Mouse (Mus musculus) neural tube, embryonic 15.5 days (tissue): ENCODE data around the gene Slitrk6. TPM values are rescaled to one million over a fixed set of nuclear protein-coding genes. Genes with fewer than 3 reads are reported as not detected.

Experiments used
- ATAC-seq: fragments of 200-750 bp; cut with Nextera tagmentation; 2 replicates; pipeline ENCODE4 v1.8.0; 2017; ENCODE audit warnings: mild to moderate bottlenecking, moderate TSS enrichment, moderate library complexity; ENCODE audit not compliant: low FRiP score
- H3K27ac ChIP-seq: fragments of 300-500 bp; sonication (generic); replicated peaks from 2 replicates; pipeline ENCODE4 v1.5.1; 2015; ENCODE audit warnings: mild to moderate bottlenecking, inconsistent platforms
- H3K27me3 ChIP-seq: fragments of 300-500 bp; sonication (generic); replicated peaks from 2 replicates; pipeline ENCODE4 v1.6.1; 2015; ENCODE audit warnings: inconsistent platforms
- H3K36me3 ChIP-seq: fragments of 300-500 bp; sonication (generic); 2 replicates; pipeline ENCODE4 v1.6.1; 2015; ENCODE audit warnings: inconsistent platforms
- H3K4me1 ChIP-seq: fragments of 300-500 bp; sonication (generic); 2 replicates; pipeline ENCODE4 v1.6.1; 2015; ENCODE audit warnings: inconsistent platforms
- H3K4me2 ChIP-seq: fragments of 300-500 bp; sonication (generic); 2 replicates; pipeline ENCODE4 v1.6.1; 2015; ENCODE audit warnings: inconsistent platforms, mild to moderate bottlenecking, moderate library complexity
- H3K4me3 ChIP-seq: fragments of 300-500 bp; sonication (generic); replicated peaks from 2 replicates; pipeline ENCODE4 v1.5.1; 2015; ENCODE audit warnings: mild to moderate bottlenecking, inconsistent platforms
- H3K9ac ChIP-seq: fragments of 300-500 bp; sonication (generic); replicated peaks from 2 replicates; pipeline ENCODE4 v1.6.1; 2015; ENCODE audit warnings: mild to moderate bottlenecking, inconsistent platforms
- H3K9me3 ChIP-seq: fragments of 300-500 bp; sonication (generic); replicated peaks from 2 replicates; pipeline ENCODE4 v1.6.1; 2016; ENCODE audit warnings: inconsistent platforms
- WGBS: fragments of 180-500 bp; shearing (Covaris S2); methylation state at CpG from one replicate; pipeline ENCODE4 v1.1.7; 2015; ENCODE audit warnings: mixed read lengths; 5-methylcytosine and 5-hydroxymethylcytosine counted together
- polyA plus RNA-seq: library from polyadenylated mRNA; unstranded; fragments of >200 nt; fragmentation: Nextera tagmentation; extraction: Ambion mirVana; gene quantifications from 2 replicates; pipeline ENCODE4 v1.2.1, GENCODE M21; 2015

Slitrk6 gene
- polyA plus RNA-seq: 2.5 and 5.3 TPM in 2 replicates

GRCm38 (mm10) chr14:110754484-110755307 lies at the start of gene Slitrk6:
Gene Slitrk6 (minus strand): TSS chr14:110755149.
- ATAC-seq: peak; percentile 87
- no peaks in the 10 kb centered on the region for H3K9me3 ChIP-seq
- no peaks in the 10 kb centered on the region for H3K27me3 ChIP-seq
- H3K27ac ChIP-seq: no peak within 1 kb of the TSS
- no peaks in the 10 kb centered on the region for H3K36me3 ChIP-seq
- no peak within 1 kb of the TSS for H3K9ac ChIP-seq
- H3K4me2 ChIP-seq: peak within 1 kb of the TSS; percentile 53
- H3K4me3 ChIP-seq: peak within 1 kb of the TSS; percentile 31
- WGBS: 36% methylated on average over 11 of the region's 11 CpGs
- H3K4me1 ChIP-seq: 0 out of 2 replicates have a peak, but pooled peaks cover 3% of the 10 kb centered on the region

- H3K36me3 ChIP-seq: no peaks in the 10 kb centered on the region
- no peaks in the 10 kb centered on the region for H3K4me1 ChIP-seq
- H3K4me2 ChIP-seq: no peak overlapping the region
- H3K9ac ChIP-seq: no peak overlapping the region
- no peak overlapping the region for H3K4me3 ChIP-seq
- no peaks in the 10 kb centered on the region for H3K27me3 ChIP-seq
- no peak overlapping the region for H3K27ac ChIP-seq
- ATAC-seq: no peak
- no peaks in the 10 kb centered on the region for H3K9me3 ChIP-seq
Measured at GRCm38 (mm10) chr14:110777546-110777945, 22.6 kb upstream of the Slitrk6 start.

- WGBS: 85% methylated on average over 1 of the region's 1 CpGs
- Histone ChIP-seq H3K4me2 (no peak overlapping the region), H3K27ac (no peak overlapping the region), H3K4me3 (no peak overlapping the region), H3K4me1 (no peaks in the 10 kb centered on the region), H3K9ac (no peak overlapping the region), H3K36me3 (no peaks in the 10 kb centered on the region), H3K9me3 (no peaks in the 10 kb centered on the region), H3K27me3 (no peaks in the 10 kb centered on the region)
- no peak for ATAC-seq
Measured at GRCm38 (mm10) chr14:110770694-110771093, 15.7 kb upstream of the Slitrk6 start.

- no peaks in the 10 kb centered on the region for H3K4me1 ChIP-seq
- no peak overlapping the region for H3K4me2 ChIP-seq
- WGBS: 23% methylated on average over 7 of the region's 7 CpGs
- H3K36me3 ChIP-seq: no peaks in the 10 kb centered on the region
- no peak overlapping the region for H3K27ac ChIP-seq
- no peak for ATAC-seq
- no peaks in the 10 kb centered on the region for H3K9me3 ChIP-seq
- H3K27me3 ChIP-seq: no peaks in the 10 kb centered on the region
- H3K4me3 ChIP-seq: no peak overlapping the region
- no peak overlapping the region for H3K9ac ChIP-seq
Measured at GRCm38 (mm10) chr14:110762588-110763220, 7.8 kb upstream of the Slitrk6 start.

- Histone ChIP-seq H3K4me2 (no peak overlapping the region), H3K9me3 (no peaks in the 10 kb centered on the region), H3K27me3 (no peaks in the 10 kb centered on the region), H3K4me1 (no peaks in the 10 kb centered on the region), H3K27ac (no peak overlapping the region), H3K4me3 (no peak overlapping the region), H3K36me3 (no peaks in the 10 kb centered on the region), H3K9ac (no peak overlapping the region)
- no peak for ATAC-seq
- WGBS: 55% methylated on average over 1 of the region's 1 CpGs
Measured at GRCm38 (mm10) chr14:110760909-110761308, 6.0 kb upstream of the Slitrk6 start.

- WGBS: 38% methylated on average over 4 of the region's 4 CpGs
- ATAC-seq: peak; percentile 14; the same call in 1 of the 2 replicates
- no peaks in the 10 kb centered on the region for H3K27me3 ChIP-seq
- no peak overlapping the region for H3K9ac ChIP-seq
- peak overlapping the region; percentile 53 for H3K4me2 ChIP-seq
- H3K4me1 ChIP-seq: 0 out of 2 replicates have a peak, but pooled peaks cover 3% of the 10 kb centered on the region
- peak overlapping the region; percentile 31 for H3K4me3 ChIP-seq
- H3K36me3 ChIP-seq: no peaks in the 10 kb centered on the region
- no peak overlapping the region for H3K27ac ChIP-seq
- no peaks in the 10 kb centered on the region for H3K9me3 ChIP-seq
Measured at GRCm38 (mm10) chr14:110755308-110755650, 330 bp upstream of the Slitrk6 start.

GRCm38 (mm10) chr14:110739861-110740260 lies 15.1 kb downstream of the Slitrk6 start:
- no peak for ATAC-seq
- WGBS: 13% methylated on average over 7 of the region's 7 CpGs
- H3K4me1 ChIP-seq: no peaks in the 10 kb centered on the region

GRCm38 (mm10) chr14:110739368-110739767 lies 15.6 kb downstream of the Slitrk6 start:
- Histone ChIP-seq H3K9ac (no peak overlapping the region), H3K9me3 (no peaks in the 10 kb centered on the region), H3K27ac (no peak overlapping the region), H3K27me3 (no peaks in the 10 kb centered on the region), H3K4me1 (no peaks in the 10 kb centered on the region), H3K36me3 (no peaks in the 10 kb centered on the region), H3K4me3 (no peak overlapping the region), H3K4me2 (no peak overlapping the region)
- ATAC-seq: no peak
- WGBS: 46% methylated on average over 1 of the region's 1 CpGs

More at GRCm38 (mm10) chr14:110739861-110740260, 15.1 kb downstream of the Slitrk6 start:
- H3K36me3 ChIP-seq: no peaks in the 10 kb centered on the region
- no peaks in the 10 kb centered on the region for H3K9me3 ChIP-seq
- H3K27ac ChIP-seq: no peak overlapping the region
- no peaks in the 10 kb centered on the region for H3K27me3 ChIP-seq
- H3K4me2 ChIP-seq: no peak overlapping the region
- H3K4me3 ChIP-seq: no peak overlapping the region
- H3K9ac ChIP-seq: no peak overlapping the region

GRCm38 (mm10) chr14:110728344-110728910 lies 26.5 kb downstream of the Slitrk6 start:
- Histone ChIP-seq H3K4me3 (no peak overlapping the region), H3K27ac (no peak overlapping the region), H3K9me3 (no peaks in the 10 kb centered on the region), H3K4me2 (no peak overlapping the region), H3K4me1 (no peaks in the 10 kb centered on the region; the same call in 1 of the 2 replicates), H3K9ac (no peak overlapping the region), H3K36me3 (no peaks in the 10 kb centered on the region), H3K27me3 (no peaks in the 10 kb centered on the region)
- no peak for ATAC-seq
- WGBS: 42% methylated on average over 4 of the region's 4 CpGs

- no peaks in the 10 kb centered on the region for H3K36me3 ChIP-seq
- no peaks in the 10 kb centered on the region; the same call in 1 of the 2 replicates for H3K4me1 ChIP-seq
- H3K27ac ChIP-seq: no peak overlapping the region
- no peaks in the 10 kb centered on the region for H3K27me3 ChIP-seq
- no peak overlapping the region for H3K9ac ChIP-seq
- no peaks in the 10 kb centered on the region for H3K9me3 ChIP-seq
- ATAC-seq: no peak
- H3K4me3 ChIP-seq: no peak overlapping the region
- H3K4me2 ChIP-seq: no peak overlapping the region
- WGBS: 4% methylated on average over 2 of the region's 2 CpGs
Measured at GRCm38 (mm10) chr14:110724026-110724576, 30.8 kb downstream of the Slitrk6 start.
